Mouse (Mus musculus) megakaryocyte, embryonic 14.5 days (primary cell): ENCODE results near the gene Zfp451.

Experiments used
- FLI1 ChIP-seq: IDR thresholded peaks from 2 replicates; pipeline ENCODE4 v1.6.1; 2012; ENCODE audit warnings: low read length, inconsistent platforms, mixed read lengths
- GATA1 ChIP-seq: IDR thresholded peaks from 3 replicates; pipeline ENCODE4 v1.6.1; 2012; ENCODE audit warnings: mixed read lengths, low read length, inconsistent platforms, borderline replicate concordance

GRCm38 (mm10) chr1:33720231-33720630 lies 94.2 kb downstream of the Zfp451 start:
- TF ChIP-seq GATA1 (no peak), FLI1 (no peak)
